Mouse (Mus musculus): Measurements from ENCODE around the gene Eef1a2. TPM values are rescaled to one million over a fixed set of nuclear protein-coding genes. Genes with fewer than 3 reads are reported as not detected.
A peak's percentile ranks its signal among the peaks of the same experiment; 100 is the strongest.

The Eef1a2 gene
- polyA plus RNA-seq, 1 experiment from 2014 or later: not detected

DNA sequence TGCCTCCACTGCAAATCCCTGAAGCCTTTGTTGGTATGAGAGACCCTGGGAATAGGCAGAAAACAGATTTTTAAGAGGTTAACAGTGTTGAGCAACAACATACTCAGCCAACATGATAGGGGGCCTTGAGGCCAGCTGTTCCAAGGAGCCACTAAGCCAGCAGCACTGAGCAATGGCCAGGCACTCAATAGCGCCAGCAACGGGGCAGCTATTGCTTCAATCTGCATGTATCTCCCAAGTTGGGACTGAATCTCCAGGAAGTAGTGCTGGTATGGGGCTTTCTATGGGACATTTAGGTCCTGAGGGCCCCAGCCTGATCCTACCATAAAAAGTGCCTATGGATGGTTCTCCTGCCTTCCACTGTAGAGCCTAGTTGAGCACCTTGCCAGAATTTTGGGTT, 1.7 kb upstream of the Eef1a2 start:
- no peak for DNase-seq (ENCODE audit: low spot score)

DNA sequence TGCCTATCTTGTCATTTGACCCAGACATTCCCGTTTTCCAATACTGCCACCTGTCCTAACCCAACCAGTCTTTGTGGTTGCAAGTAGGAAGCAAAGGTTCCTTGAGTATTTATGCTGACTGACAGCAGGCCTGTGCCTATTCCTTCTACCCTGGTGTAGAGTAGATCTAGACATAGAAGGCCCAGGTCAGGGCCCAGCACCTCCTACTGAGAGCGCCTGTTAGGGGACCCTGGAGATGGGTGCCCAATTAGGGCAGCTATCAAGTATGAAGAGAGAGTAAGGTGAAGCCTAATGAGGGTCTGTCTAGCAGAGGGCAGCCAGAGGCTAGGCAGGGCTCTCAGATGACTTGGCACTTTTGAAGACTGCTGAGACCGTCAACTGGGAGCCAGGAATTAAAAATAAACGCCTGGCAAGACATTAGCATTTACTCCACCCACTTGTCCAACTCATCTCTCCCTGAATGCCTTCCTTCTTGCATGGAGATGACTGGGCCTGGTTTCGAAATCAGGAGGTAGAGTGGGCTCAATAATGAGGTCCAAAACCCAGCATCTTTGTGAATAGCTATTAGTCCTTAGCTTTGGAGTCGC, 995 bp upstream of the Eef1a2 start:
- no peak for DNase-seq (ENCODE audit: low spot score)

GRCm38 (mm10) chr2:181157180-181157579, 366 bp upstream of the Eef1a2 start:
- no peak for DNase-seq (ENCODE audit: low spot score)

DNA sequence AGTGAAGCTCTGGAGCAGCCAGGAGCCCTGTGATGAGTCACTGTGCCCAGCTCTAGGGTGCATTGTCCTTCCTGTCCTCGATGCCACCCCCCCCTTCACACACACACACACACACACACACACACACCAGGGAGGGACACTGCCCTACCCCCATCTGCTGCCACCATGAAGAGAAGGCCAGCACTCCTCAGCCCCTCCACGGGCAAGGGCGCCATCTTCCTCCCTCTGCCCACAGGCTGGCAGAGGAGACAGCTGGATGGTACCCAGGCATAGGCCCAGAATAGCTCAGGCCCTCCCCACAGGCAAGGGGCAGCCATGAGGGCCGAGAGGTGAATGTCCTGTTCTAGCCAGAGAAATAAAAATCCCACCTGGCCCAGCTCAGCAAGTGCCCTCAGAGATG, 1.0 kb downstream of the Eef1a2 start:
- no peak for DNase-seq (ENCODE audit: low spot score)

DNA sequence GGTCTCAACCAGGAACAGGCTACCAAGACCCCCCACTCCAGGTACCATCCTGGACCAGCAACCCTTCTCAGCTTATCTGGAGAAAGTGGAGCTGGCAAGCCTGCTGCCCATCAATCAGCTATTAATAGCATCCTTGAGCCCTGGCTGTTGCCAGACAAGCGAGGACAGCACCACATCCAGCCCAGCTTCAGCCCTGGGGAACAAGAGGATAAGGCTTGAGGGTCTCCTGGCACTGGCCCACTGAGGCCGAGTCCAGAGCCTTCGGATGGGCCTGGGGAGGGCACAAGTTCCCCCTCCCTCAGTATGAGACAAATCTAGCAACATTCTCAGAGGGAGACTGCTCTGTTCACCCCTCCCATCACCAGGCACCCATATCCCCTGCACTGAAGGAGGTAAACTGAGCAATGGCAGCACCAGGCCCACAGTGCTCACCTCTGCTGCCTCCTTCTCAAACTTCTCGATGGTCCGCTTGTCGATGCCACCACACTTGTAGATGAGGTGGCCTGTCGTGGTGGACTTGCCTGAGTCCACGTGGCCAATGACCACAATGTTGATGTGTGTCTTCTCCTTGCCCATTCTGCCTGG, 1.9 kb downstream of the Eef1a2 start:
- no peak for DNase-seq (ENCODE audit: low spot score)

DNA sequence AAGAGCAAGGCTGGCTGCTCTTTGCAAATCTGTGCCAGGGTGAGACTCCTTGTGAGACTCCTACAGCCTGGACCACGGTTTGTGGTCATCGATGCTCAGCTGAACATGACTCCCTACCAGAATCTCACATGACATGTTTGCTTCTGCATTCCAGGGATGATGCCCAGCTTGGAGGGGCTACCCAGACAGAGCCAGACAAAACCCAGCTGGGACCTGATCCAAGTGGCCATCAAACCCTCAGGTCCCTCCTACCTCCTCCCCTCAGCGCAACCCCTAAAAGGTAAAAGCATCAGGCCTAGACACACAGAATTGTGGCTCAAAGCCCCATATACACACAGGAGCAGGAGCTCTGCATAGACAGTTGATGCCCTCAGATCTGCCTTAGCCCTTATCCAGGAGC, 2.5 kb downstream of the Eef1a2 start:
- DNase-seq (ENCODE audit: low spot score): no peak

- DNase-seq (ENCODE audit: low spot score): peak; percentile 27
Observed at GRCm38 (mm10) chr2:181153837-181154236, 3.0 kb downstream of the Eef1a2 start.

GRCm38 (mm10) chr2:181153131-181153530, 3.7 kb downstream of the Eef1a2 start:
- DNase-seq (ENCODE audit: low spot score): no peak

DNA sequence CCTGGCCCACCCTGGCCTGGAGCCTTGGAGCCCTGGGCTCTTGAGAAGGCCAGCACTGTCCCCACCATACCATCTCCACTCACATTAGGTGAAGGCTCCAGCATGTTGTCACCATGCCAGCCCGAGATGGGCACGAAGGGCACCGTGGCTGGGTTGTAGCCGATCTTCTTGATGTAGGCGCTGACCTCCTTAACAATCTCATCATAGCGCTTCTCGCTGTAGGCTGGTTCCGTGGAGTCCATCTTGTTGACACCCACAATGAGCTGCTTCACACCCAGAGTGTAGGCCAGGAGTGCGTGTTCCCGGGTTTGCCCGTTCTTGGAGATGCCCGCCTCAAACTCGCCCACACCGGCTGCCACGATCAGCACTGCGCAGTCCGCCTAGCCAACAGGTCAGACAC, 4.1 kb downstream of the Eef1a2 start:
- no peak for DNase-seq (ENCODE audit: low spot score)

DNA sequence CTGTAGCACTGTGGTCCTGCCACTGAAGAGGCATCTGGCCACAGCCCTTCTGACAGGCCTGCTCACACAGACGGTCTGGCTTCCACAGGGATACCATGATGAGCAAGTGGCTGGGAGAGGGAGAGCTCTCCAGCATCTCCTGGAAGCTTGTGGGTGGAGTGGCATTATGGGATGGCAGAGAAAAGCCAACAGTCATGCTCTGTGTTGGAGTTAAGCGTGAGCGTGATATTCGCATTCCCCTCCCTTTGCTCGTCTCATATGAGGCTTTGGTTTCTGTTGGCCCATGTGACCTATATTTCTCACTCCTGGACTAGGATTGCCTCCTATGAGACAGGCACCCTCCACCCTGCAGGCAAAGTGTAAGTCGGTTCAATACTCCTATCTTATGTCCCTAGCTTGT, 6.5 kb downstream of the Eef1a2 start:
- no peak for DNase-seq (ENCODE audit: low spot score)

DNA sequence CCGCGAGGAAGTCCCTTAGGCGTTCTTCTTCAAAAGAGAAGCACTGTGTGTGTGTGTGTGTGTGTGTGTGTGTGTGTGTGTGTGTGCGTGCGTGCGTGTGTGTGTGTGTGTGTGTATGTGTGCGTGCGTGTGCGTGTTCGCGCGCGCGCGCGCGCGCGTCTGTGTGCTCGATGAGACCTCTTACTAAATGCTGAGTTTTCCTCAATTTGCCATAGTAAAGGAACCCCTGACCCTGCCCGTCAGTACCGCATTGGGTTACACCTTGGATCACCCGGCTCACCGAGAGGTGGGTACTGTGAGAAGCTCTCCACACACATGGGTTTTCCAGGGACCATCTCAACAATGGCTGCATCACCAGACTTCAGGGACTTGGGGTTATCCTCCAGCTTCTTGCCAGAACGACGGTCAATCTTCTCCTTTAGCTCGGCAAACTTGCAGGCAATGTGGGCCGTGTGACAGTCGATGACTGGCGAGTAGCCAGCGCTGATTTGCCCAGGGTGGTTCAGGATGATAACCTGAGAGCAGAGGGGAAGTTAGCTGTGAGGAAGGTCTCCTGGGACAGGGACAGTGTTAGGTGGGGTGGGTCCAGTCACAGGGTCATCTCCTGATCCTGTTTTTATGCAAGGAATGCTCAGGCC, 8.4 kb downstream of the Eef1a2 start:
- DNase-seq (ENCODE audit: low spot score): no peak

DNA sequence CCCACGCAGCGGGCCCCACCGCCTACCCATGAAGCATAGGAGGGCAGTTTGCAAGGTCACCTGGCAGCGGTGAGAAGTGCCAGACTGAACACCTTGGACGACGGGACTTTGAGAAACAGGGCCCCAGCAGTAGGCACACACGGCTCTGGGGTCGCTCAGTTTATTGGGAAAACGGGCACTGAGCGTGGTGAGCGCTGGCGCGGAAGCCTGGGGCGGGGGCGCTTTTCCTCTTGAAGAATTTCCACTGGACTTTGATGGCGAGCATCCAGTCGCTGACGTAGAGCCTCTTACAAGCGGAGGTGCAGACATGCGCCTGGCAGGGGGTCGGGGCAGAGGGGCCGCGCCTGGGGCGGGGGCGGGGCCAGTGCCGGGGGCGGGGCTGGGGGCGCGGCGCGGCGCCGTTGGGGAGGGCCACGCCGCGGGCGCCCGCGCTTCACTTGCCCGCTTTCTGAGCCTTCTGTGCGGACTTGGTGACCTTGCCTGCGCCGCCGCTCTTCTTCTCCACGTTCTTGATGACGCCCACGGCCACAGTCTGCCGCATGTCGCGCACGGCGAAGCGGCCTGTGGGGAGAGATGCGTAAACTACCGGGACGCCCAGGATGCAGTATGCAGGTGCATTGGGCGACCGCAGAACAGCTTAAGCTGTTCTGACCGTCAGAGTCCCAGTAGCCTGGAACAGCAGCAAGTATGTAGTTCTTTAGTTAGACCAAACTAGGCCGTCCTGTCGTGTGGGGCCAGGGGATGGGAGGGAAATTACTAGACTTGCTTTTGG, 9.1 kb downstream of the Eef1a2 start:
- DNase-seq (ENCODE audit: low spot score): peak; percentile 24

DNA sequence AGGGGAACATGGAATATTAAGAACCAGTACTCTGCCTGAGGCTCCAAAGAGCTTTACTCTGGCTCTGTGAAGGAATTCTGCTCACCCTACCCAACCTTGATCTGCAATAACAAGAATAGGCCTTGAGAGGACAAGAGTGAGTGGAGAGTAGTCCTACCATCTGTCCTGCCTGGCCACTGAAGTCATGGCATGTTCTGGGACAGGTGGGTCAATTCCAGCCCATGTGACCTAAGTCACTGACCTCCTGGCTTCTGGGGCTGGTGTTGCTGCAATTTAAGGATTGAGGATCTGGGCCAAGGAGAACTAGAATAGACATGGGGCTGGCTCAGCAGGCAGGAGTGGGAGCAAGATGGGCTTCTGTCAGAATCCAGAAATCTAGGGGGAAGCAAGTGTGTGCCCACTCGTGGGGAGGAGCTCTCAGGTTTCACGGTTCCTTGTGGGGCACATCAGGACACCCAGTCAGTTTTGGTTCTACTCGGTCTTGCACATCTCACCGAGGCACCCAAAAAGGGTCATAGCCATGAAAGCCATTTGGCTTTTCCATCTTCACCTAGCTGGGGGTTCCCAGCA, 9.8 kb downstream of the Eef1a2 start:
- DNase-seq (ENCODE audit: low spot score): no peak

DNA sequence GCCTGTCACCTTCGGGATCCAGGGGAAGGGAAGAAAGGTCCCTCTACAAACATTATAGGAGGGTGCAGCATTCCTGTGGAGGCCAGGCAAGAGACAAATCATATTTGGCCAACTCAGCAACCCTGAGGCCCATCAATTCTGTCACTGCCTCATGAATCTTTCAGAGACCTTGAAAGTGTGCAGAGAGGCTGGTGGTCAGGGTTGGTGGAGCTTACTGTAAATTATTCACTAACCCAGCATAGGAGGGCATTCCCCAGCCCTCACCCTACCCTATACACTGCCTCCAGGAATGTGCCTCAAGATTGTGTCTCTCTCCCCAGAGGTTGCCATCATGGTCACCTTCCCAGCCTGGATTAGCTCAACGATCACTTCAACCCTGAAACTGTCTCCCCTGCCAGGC, 12.1 kb downstream of the Eef1a2 start:
- DNase-seq (ENCODE audit: low spot score): no peak

DNA sequence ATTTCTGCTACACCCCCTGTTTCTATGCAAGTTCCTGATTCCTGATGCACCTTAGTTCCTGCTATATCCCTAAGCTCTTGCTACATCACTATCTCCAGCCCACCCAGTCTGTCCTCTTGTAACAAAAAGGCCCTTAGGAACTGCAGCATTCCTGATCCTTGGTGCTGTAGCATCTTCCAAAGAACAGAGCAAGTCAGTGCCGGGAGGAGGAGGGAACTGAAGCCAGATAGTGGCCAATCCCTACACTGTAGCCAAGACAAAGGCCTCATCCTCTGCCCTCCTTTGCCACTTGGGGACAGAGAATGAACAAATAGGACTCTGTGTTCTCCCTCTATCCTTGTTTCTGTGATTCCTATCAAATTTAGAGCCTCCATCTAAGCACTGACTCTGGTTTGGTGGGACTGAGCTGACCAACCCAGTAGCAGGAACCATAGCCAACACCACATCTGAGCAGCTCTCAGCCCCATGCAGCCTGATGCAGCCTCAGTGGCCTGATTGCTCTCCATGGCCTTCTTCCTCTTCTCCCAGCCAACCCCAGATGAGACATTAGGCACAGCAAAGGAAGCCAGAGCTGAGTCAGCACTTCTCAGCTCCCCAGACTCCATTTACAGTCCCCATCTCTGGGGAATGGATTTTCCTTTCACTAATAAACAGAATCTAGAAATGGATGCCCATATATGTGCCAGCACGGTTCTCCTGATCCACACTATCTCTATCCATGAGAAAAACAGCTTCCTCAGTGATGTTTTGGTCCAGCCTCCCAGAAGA, 13.1 kb downstream of the Eef1a2 start:
- DNase-seq (ENCODE audit: low spot score): no peak

DNA sequence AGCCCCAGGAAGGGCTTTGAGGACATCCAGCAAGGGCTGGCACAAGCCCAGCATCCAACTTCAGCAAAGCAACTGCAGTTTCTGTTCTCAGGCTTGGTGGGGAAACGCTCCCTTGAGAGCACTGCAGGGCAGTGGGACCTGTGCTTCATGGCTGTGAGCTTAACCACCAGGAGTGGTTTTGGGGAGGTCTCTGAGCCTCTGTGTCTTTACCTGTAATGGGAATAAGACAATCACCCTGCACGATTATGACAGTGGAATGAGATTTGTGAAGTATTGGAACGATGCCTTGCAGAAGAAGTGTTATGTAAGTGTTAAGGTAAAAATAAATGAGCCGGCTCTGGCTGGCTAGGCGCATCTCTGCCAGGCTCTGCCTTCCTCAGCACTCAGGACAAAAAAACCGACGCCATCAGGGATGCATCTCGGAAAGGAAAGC, 14.1 kb downstream of the Eef1a2 start:
- DNase-seq (ENCODE audit: low spot score): no peak

- DNase-seq (ENCODE audit: low spot score): no peak
Observed at GRCm38 (mm10) chr2:181139641-181140193, 17.1 kb downstream of the Eef1a2 start.

- no peak for DNase-seq (ENCODE audit: low spot score)
Observed at GRCm38 (mm10) chr2:181136934-181137333, 19.9 kb downstream of the Eef1a2 start.

- no peak for DNase-seq (ENCODE audit: low spot score)
Observed at GRCm38 (mm10) chr2:181135446-181135818, 21.4 kb downstream of the Eef1a2 start.

DNA sequence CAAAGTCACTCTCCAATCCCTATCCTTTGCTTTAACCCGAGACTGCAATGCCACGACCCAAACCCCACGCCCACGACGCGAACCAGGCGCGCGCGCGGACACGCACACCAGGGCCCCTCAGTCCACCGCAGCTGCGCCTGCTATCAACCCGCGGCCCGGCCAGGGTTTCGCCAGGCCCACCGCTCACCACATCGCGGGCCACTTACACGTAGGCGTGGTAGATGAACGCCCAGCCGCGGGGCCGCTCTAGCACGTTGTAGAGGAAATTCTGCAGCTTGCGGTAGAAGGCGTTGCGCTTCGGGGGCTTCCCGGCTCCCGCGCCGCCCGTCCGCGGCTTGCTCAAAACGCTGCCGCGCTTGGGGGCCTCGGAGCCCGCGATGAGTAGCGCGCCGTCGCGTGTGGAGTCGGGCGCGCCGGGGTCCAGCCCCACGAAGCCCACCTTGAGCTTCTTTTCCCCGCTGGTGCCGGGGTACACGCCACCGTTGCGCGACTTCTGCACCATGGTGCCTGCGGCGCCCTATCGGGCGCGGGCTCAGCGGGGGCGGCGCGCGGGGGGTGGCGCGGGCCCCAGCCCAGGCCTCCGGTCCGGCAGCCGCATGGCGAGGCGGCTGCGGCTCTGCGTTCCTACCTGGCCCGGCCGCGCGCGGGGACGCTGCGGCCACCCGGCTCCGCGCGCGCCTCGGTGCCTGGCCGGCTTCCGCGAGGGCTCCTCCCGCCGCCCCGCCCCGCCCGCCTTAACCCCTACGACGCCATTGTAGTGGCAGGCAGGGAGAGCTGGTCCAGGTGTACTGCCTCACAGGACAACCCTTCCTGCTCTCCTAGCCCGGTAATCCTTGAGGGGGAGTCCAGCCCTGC, 22.0 kb downstream of the Eef1a2 start, which contains the start of gene Kcnq2:
Gene Kcnq2, minus strand, starts transcription at position 710 of the 855 bp plus-strand sequence.
- DNase-seq (ENCODE audit: low spot score): no peak
